Mouse (Mus musculus) MEL-GATA-1-ER (cell line): ENCODE measurements at regions not wholly inside any gene's neighbourhood (a gene's known extent, or its start where the extent isn't known, plus 50 kb on each side); places are given as distances from the start of the nearest gene placed in this dataset.
A peak's percentile ranks its signal among the peaks of the same experiment; 100 is the strongest.
"Not testable (repeated sequence)": the region's sequence is repeated elsewhere in the genome, so short reads cannot be mapped to it uniquely, and the experiment has no call there.

Experiments used
- DNase-seq: peaks from one replicate; pipeline ENCODE4 v3.0.0-alpha.2; 2012; ENCODE audit warnings: low read depth; ENCODE audit errors: extremely low read depth

DNA sequence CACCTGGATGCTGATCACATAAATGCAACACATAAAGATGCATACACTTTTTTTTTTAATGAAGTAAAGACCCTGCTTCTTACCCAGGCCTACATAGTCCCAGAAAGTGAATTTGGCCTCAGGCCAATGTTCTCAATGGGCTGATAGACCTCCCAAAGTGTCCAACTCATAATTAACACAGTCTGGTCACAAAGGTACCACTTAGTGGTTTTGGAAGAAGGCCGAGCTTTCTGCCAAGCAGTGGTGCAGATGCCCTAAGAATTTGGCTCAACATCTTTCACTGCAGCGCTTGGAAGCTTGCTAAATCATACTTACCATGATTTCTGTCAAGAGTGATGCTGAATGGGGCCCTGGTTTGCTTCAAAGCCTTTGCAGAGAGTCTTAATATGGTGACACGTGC lies 706.4 kb upstream of the Rag2 start:
- no peak for DNase-seq

DNA sequence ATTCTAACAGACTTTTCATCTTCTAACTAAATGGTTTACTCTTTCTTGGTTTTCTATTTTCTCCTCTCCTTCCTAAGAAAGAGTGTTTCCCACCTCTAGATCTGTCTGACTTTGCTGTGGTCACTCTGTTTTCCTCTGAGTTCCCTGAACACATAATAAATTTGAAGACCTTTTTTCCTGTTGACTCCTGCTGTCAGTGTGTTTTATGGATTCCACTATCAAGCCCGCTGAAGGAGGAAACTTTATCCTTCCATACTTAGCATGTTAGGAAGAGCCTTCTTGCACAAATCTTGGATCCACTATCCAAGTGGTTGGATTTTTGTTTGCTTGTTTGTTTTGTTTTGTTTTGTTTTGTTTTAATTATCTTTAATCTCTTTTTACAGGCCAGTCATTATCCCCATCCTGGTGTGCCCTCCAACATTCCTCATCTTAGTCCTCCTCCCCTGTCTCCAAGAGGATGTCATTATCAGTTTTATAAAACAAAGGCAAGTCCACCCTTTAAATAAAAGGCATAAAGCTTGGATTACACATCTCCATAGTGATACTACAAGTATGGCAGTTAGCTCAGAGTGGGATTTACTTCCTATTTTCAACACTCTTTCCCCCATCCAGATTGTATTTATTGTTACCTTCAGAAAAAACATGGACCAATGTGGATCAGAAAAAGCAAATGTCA lies 704.8 kb upstream of the Rag2 start:
- no peak for DNase-seq

DNA sequence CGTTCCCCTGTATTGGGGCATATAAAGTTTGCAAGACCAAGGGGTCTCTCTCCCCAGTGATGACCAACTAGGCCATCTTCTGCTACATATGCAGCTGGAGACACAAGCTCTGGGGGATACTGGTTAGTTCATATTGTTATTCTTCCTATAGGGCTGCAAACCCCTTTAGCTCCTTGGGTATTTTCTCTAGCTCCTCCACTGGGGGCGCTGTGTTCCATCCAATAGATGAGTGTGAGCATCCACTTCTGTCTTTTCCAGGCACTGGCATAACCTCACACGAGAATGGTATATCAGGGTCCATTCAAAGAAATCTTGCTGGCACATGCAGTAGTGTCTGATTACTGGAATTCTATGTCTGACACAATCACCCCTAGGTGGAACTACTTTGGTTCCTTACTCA lies 675.9 kb upstream of the Rag2 start:
- DNase-seq, result not testable (repeated sequence)

DNA sequence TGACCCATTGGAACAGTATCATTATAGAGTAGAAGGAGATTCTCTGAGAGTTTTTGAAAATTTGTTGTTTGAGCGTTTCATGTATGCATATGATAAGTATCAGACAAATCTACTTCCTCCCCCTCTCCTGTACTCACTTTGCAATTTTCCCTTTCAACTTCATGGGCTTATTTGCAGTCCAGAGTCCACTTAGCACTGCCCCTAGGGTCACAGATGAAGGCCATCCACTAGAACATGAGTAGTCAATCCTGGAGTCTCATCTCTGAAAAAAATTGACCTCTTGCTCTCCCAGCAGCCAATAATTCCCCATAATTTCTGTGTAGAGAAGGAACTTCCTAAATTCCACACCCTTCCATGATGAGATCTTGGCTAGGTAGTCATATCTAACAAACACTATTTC lies 665.1 kb upstream of the Rag2 start:
- no peak for DNase-seq

DNA sequence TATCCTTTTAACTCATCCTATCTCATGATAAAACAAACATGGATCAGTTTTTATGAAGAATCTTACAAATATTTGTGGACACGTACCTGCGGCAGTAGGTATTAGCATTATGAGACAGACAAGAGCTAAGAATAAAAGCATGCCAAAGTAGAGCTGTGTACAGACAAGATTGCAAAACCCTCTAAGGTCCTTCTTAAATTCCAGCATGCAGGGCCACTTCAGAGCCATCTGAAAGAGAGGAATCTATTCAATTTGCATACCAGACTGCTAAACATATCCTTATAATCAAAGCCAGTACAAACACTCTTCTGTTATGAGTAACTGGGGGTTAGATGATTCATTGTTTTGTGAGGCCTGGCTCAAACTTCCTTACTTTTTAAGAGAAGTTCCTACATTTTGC lies 659.9 kb upstream of the Rag2 start:
- DNase-seq, result no peak

DNA sequence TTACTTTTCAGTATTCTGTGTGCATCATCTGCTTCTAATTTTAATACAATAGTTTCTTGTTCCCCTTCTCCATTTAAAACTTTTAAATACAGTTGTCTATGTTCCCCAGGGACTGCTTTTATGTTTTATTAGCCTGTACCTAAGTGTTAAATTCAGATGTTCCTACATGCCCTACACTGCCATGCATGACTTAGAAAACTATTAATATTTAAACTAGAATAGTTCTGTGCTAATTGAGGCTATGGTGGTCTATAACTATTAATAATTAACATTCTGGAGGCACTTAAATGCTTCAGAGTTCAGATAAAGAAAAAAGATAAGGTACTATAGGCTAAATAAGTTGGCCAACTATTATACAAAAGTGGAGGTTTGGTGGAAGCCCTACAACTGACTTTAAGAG lies 647.3 kb upstream of the Rag2 start:
- no peak for DNase-seq

DNA sequence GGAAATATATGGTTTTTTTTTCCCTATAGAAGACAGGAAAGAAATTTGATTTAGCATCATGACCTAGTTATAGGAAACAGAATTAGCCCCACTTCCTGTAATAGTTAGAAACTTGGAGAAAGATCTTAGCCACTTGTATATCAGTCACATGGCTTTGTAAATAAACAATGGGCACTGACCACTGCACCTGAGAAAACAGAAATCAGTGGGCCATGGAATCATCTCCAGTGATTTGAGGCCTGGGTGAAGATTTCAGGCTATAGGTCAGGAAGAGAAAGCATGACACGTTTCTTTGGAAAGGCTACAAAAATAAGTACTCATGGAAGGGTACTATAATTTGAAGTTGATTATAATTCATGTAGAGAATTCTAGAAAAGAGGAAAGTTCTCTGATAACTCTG lies 642.2 kb upstream of the Rag2 start:
- DNase-seq, result no peak

DNA sequence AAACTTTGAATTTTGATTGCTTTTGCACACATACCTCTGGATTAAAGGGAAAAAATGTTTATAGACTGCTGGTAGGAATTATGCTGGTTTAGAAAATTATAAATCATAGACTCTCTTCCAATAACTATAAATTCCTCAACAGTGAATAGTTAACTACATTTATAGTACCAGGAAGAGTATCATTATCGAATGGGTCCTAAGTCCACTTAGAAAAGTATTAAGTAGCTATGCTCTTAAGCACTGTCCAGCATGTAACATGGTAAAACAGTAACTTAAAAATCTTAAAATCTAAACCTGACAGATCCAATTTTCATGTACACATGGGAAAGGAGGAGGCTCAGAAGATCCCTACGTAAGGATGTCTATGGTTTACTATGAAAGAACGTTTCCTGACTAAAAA lies 609.2 kb upstream of the Rag2 start:
- no peak for DNase-seq

DNA sequence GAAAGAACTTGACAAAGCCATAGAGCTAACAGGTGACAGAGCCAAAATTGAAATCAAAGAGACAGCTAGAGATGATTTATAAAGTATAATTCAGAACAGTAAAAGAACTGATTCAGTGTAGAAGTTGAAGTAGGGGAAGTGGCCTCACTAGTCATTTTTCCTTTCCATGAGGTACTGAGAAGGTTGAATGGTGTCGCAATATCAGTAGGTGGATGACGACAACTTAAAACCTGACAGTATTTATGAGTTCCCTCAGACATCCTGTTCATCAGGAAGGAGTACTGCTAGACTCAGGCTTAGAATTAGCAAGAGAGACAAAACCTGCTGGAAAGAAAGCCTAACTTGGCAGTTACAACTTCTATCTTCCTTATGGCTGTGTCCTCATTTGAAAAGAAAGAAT lies 605.1 kb upstream of the Rag2 start:
- DNase-seq, result no peak

DNA sequence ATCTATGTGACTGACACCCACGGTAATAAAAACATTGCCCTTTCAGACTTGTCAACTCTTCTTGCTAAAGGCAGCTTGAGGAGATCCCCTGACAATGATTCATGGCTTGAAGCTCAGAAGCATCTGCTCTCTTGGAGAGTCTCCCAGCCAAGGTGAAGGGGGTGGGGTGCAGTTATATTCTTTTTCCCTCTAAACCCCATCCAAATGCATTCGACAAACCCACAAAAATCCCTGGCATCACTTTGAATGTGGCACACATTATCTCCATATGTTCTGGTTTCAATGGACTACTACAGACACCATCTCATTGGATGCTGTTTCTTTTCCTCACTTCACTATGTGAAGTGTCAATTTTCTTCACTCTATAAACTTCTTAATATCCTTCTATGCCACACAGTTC lies 603.0 kb upstream of the Rag2 start:
- DNase-seq, result no peak

DNA sequence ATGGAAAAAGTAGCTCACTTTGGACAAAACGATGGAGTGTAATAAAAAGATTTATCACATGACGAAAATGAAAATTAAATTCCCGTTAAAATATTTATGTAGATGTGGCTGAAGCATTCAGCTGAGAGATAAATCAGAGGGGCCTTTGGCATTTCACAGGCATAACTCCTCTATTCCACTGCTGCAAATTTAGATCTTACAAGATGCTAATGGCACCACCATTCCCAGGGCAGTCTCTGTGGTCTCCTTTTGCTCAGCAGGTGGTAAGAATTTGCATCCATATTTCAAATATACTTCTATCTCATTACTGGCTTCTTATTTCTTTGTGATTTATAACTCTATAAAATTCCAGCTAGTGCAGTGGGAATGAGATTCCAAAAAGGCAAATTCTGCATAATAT lies 581.5 kb upstream of the Rag2 start:
- no peak for DNase-seq

DNA sequence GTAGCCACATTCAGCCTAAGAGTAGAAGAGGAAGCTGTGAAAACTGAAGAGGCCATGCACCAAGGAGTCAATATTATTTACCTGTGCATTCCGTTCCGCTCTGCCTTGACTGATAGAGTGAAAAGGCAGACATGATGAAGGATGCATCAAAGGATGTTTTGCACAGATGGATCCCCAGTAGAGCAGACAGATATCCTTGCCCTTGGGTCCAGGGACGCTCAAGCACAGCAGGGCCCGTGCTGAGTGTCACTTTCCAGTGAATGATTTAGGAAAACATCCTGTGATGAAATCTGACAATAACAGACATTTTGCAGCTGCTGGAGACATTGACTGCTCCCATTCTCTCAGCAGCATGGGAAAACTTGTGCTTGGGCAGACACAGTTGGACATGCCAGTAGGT lies 561.6 kb upstream of the Rag2 start:
- no peak for DNase-seq

DNA sequence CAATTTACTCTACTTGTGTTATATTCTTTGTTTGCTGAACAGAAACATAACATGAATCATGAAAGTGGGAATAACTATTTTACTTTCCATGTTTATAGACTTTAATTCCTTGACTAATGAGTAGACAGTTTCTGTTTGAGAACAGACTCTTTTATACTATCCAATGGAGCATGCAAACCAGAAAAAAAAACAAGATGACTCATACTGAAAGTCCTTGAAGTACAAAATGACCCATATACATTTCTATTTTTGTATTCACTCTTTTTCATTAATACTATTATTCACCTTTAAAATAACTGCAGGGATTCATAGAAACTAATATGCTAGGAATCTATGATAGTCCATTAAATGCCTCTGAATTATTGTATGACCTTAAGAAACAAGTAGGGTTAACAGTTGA lies 549.5 kb upstream of the Rag2 start:
- DNase-seq, result no peak

DNA sequence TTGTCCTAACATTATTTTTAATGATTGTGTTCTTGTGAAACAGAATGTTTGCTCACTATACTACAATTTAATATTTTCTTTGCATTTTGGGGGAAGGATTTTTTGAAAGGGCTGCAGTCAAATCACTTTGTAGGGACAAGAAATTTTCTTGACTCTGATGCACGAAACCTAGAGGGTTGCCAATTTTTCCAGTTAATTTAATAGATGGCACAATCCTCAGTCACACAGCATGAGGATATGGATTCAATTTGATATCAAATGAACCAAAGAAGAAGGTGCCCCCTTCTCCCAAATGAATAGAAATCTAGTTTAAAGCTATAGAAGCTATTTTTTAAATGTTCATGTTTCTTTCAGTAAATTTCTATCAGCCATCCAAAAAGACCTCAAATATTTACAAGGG lies 544.3 kb upstream of the Rag2 start:
- no peak for DNase-seq

DNA sequence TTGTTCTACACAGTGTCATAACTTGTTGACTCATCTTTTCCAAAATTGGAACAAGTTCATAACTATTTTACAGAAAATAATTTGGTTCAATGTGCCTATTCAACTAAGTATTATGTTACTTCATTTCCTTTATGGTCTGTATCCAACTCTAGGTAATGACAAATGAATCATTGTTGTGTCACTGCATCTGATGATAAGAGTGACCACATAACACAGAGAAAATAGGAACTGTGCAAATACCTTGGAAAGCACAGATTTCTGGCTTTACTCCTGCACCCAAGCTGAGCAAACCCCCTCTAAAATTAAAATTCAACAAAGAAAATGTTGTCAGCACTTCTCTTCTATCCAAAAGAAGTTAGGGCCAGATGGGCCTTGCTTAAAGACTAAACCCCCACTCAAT lies 540.7 kb upstream of the Rag2 start:
- no peak for DNase-seq

DNA sequence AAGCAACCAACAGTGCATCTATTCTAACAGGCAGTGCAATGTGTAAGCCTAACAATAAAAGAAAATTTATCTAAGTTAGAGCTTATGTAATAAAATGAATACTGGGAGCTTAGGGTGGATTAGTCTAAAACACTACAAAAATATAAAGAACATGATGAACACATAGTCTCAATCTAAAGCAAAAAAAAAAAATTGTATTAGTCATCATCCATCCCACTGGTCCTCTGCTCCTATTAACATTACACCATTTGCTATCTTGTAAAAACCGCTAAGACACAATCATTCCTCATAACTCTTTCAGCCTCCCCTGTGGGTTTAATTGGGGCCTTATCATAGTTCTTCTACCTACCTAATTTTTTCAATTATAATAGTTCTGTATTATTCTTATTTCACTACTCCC lies 539.9 kb upstream of the Rag2 start:
- no peak for DNase-seq

DNA sequence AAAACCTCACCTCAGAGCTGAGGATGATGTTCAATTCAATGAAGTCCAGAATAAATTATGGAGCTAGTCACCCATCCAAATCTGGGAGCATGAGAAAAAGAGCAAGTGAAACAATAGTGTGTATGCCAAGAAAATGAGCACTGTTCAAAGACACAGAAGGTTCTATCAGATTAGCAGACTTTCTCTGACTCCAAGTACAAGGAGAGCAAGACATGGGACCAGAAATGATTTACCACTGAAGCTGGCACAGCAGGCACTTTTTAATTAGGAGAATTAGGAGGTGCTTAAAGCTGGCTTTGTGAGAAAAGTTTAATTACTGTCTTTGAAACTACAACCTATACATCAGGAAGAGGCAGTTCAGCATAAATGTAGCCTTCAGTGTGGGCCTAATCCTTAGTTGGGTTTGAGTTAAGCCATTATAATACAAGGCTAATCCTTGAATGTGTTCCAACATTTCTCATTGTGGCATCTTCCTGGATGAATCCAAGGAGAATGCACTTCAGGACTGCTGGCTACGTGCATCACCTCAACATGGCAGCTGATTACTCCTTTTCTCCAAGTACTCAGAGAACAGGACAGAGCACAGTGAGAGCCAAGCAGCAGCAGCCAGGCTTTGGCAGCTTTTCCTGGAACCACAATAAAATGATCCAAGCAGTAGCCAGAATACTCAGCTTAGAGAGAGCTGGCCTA lies 517.2 kb upstream of the Rag2 start:
- no peak for DNase-seq

DNA sequence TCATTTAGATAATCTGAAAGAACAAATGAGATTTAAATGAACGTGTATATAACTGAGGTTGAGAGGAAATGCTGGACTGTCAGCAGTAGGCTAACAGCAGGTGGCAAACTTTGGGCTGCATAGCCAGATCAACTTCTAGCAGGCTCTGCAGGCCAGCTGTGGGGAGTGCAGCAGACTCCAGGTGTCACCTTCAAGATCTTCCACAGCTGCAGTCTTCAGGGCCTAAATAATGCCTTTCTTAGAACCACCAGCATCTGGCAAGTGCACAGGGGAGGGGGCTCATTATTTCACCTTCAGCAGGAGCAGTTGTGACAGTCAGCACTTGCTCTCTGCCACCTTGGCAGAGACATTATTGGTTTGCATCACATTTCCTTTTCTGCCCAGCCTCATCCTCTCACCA lies 487.7 kb upstream of the Rag2 start:
- no peak for DNase-seq

DNA sequence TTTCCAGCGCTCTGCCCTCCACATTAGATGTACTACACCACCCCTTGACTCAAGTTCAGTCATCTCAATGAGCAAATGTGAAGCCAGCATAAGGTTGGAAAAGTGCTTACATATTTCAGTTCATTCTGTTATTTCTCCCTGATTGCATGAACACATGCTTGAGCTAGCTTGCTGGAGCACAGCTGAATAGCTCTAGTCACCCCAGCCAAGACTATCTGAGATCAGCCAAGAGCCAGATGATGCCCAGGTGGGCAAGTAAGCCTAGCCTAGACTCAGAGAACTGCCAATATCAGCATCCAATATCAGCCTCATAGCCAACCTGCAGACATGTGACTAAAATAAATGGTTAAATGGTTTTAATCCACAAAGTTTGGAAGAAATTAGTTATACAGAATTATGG lies 484.6 kb upstream of the Rag2 start:
- DNase-seq, result no peak

DNA sequence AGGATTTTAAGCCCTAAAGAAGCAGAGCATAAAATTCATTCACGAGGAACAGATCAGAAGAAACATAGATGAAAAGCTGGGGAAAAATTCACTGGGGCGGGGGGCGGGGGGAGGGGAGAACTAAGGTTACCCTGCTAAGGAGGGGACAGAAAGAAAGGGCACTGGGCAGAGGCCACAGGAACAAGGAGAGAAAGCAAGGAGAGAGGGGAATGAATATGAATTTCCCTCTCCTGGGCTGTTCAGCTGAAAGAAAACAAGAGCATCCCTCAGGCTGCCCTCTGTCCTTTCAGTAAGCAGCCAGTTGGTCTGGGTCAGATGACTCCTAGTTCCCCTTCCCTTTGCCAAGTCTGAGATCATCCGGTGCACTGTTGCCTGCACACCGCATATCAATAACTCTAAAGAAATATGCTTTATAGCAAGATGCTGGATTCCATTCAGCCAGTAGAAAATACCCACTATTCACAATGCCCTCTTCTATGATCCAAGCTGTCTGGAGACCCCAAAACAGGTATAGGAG lies 467.7 kb upstream of the Rag2 start:
- no peak for DNase-seq

DNA sequence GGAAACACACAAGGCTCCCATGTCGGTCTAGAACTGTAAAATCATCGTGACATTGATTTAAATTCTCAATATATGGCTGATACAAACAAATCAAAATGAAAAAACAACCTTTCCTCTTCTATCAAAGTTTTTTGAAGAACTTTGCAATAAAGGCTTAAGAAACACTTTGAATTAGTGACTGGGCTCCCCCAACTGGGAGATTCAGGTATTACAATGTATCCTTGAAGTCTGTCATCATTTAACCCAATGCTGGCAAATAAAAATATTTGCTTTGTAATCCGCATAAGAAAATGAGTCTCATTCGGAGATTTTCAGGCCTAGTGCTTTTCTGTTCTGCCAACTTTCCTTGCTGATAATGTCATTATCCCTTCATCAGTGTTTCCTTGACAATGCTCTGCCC lies 465.2 kb upstream of the Rag2 start:
- peak; percentile 33 for DNase-seq

DNA sequence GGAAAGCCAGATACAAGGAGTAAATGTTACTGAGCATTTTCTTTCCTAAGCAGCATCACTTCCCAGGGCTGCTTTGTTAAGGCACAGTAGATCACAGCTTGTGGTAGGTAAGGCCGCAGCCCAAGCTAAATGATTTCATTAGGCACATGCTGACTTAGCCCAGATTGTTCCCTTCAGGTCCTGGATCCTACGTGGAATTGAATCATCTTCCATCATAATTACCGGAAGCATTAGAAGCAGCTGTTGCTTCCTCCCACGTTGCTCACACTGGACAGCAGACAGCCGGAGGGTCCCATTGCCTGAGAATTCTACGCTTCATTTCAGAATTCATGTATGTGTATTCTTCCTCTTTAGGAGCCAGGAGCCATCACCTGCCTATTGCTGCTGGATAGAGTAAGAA lies 458.6 kb upstream of the Rag2 start:
- no peak for DNase-seq

DNA sequence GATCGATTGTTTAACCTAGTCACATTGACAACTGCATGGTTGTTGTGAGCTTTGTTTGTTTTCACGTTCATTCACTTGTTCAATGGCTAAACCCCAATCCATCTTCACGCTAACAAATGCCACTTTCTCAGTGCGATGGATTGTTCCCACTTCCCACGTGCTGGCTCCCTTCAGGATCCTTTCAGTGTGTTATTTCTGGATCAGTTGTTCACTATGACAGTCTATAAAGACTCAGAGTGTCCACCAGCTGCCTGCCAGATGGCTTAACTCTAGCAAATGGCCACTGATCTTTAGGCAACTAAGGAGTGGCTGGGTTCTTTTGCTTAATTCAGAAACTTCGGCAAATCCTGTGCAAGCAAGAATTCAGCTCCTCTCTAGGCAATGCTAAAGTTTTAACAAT lies 451.7 kb upstream of the Rag2 start:
- no peak for DNase-seq
